Mouse (Mus musculus): ENCODE results near the gene Ppil1.

DNA sequence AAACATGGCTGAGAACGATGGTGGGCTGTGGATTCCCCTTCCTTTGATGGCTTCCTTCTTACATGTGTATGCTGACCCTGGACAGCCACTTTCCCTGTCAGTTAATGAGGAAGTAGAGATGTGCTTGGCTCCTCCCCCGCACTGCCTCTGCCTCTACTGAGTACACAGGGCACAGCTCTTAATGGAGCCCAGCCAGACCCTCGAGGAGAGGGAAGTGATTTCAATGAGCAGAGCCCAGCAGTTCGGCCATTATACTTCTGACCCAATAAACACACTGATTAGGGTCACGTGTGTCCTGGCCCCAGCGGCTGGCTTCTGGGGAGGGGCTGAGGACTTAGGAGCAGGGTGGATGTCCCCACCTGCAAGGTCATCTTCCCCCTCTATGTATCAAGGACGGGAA lies 18.3 kb downstream of the Ppil1 start:
- TF ChIP-seq CTCF (IDR thresholded peaks at IDR 0.05; ENCODE audit: low read depth, low read length): no peak
- TF ChIP-seq EP300 (IDR thresholded peaks at IDR 0.05; ENCODE audit: insufficient read depth, low read depth, low read length): no peak
